Mouse (Mus musculus): ENCODE measurements at regions not wholly inside any gene's neighbourhood (a gene's known extent, or its start where the extent isn't known, plus 50 kb on each side); places are given as distances from the start of the nearest gene placed in this dataset.

- no peaks in the 10 kb centered on the region for H3K27me3 ChIP-seq (ENCODE audit: control insufficient read depth, insufficient read depth, low read length)
- no peaks in the 10 kb centered on the region for H3K36me3 ChIP-seq (ENCODE audit: control insufficient read depth, insufficient read depth, low read length)
- WGBS: 90% methylated on average over 5 of the region's 5 CpGs
- no peak overlapping the region for H3K4me3 ChIP-seq (ENCODE audit: control insufficient read depth, insufficient read depth, low read length)
- no peak for DNase-seq
- 0 out of 2 replicates have a peak, but pooled peaks cover 2% of the 10 kb centered on the region for H3K4me1 ChIP-seq (replicated peaks; ENCODE audit: control insufficient read depth, insufficient read depth, low read length)
- no peak overlapping the region for H3K27ac ChIP-seq (ENCODE audit: control insufficient read depth, insufficient read depth, low read length)
- TF ChIP-seq CTCF (IDR thresholded peaks at IDR 0.05; ENCODE audit: borderline replicate concordance, control insufficient read depth, extremely low read depth, insufficient read depth, low read length, poor library complexity) (no peak), POLR2A (IDR thresholded peaks at IDR 0.05; ENCODE audit: control insufficient read depth, extremely low read depth, insufficient read depth, low read length, poor library complexity) (no peak)
Measured at GRCm38 (mm10) chr6:51641965-51642364, 118.3 kb downstream of the Snx10 start.

- TF ChIP-seq POLR2A (IDR thresholded peaks at IDR 0.05; ENCODE audit: control insufficient read depth, extremely low read depth, insufficient read depth, low read length, poor library complexity) (no peak), CTCF (IDR thresholded peaks at IDR 0.05; ENCODE audit: borderline replicate concordance, control insufficient read depth, extremely low read depth, insufficient read depth, low read length, poor library complexity) (no peak)
- no peak overlapping the region for H3K4me3 ChIP-seq (ENCODE audit: control insufficient read depth, insufficient read depth, low read length)
- no peak overlapping the region for H3K27ac ChIP-seq (ENCODE audit: control insufficient read depth, insufficient read depth, low read length)
- H3K27me3 ChIP-seq (ENCODE audit: control insufficient read depth, insufficient read depth, low read length): no peaks in the 10 kb centered on the region
- no peaks in the 10 kb centered on the region for H3K4me1 ChIP-seq (replicated peaks; ENCODE audit: control insufficient read depth, insufficient read depth, low read length)
- H3K36me3 ChIP-seq (ENCODE audit: control insufficient read depth, insufficient read depth, low read length): no peaks in the 10 kb centered on the region
- no peak for DNase-seq
- 96% methylated on average over 7 of the region's 7 CpGs for WGBS
Measured at GRCm38 (mm10) chr6:51648813-51649212, 125.1 kb downstream of the Snx10 start.

GRCm38 (mm10) chr6:51653753-51654152, 130.1 kb downstream of the Snx10 start:
- no peaks in the 10 kb centered on the region for H3K36me3 ChIP-seq (ENCODE audit: control insufficient read depth, insufficient read depth, low read length)
- H3K27ac ChIP-seq (ENCODE audit: control insufficient read depth, insufficient read depth, low read length): no peak overlapping the region
- no peaks in the 10 kb centered on the region for H3K27me3 ChIP-seq (ENCODE audit: control insufficient read depth, insufficient read depth, low read length)
- H3K4me1 ChIP-seq (replicated peaks; ENCODE audit: control insufficient read depth, insufficient read depth, low read length): no peaks in the 10 kb centered on the region
- no peak overlapping the region for H3K4me3 ChIP-seq (ENCODE audit: control insufficient read depth, insufficient read depth, low read length)
- DNase-seq: no peak
- 94% methylated on average over 8 of the region's 8 CpGs for WGBS
- no peak for TF ChIP-seq CTCF (IDR thresholded peaks at IDR 0.05; ENCODE audit: borderline replicate concordance, control insufficient read depth, extremely low read depth, insufficient read depth, low read length, poor library complexity)

DNA sequence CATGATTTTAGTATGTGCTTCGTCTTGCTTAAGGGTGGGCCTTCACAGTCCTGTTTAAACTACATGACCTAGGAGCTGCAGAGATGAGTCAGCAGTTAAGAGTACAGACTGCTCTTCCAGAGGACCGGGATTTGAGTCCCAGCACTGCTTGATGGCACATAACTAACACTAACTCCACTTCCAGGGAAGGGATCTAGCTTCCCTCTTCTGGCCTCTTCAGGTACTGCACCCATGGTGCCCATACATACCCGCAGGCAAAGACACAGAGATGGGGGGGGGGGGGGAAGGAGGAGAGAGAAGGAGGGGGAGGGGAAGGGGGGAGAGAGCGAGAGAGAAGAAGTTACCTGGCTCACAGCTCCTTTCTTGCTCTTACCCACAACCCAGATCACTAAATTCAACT, 131.3 kb downstream of the Snx10 start:
- DNase-seq: peak; percentile 9
- TF ChIP-seq CTCF (IDR thresholded peaks at IDR 0.05; ENCODE audit: borderline replicate concordance, control insufficient read depth, extremely low read depth, insufficient read depth, low read length, poor library complexity) (no peak), POLR2A (IDR thresholded peaks at IDR 0.05; ENCODE audit: control insufficient read depth, extremely low read depth, insufficient read depth, low read length, poor library complexity) (no peak)
- H3K36me3 ChIP-seq (ENCODE audit: control insufficient read depth, insufficient read depth, low read length): no peaks in the 10 kb centered on the region
- no peaks in the 10 kb centered on the region for H3K27me3 ChIP-seq (ENCODE audit: control insufficient read depth, insufficient read depth, low read length)
- WGBS: 93% methylated on average over 4 of the region's 4 CpGs
- no peaks in the 10 kb centered on the region for H3K4me1 ChIP-seq (replicated peaks; ENCODE audit: control insufficient read depth, insufficient read depth, low read length)
- no peak overlapping the region for H3K4me3 ChIP-seq (ENCODE audit: control insufficient read depth, insufficient read depth, low read length)
- no peak overlapping the region for H3K27ac ChIP-seq (ENCODE audit: control insufficient read depth, insufficient read depth, low read length)

DNA sequence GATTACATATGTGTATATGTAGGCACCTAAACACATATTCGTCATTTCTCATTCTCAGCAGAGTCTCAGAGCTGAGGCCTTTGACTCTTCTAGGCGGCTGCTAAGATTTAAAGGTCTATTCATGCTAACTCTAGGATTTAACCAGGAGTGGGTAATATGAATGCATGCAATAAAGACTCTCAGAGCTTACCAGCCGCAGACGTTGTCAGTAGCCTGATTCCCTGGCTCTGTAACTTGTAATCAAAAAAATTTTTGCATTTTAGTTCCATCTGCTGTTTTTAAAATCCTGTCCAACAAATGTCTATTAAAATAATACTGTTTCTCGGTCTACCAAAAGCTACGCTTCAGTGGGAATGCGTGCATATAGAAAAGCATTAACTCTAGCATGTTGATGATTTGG, 132.4 kb downstream of the Snx10 start:
- Histone ChIP-seq H3K27ac (ENCODE audit: control insufficient read depth, insufficient read depth, low read length) (no peak overlapping the region), H3K27me3 (ENCODE audit: control insufficient read depth, insufficient read depth, low read length) (no peaks in the 10 kb centered on the region), H3K36me3 (ENCODE audit: control insufficient read depth, insufficient read depth, low read length) (no peaks in the 10 kb centered on the region), H3K4me3 (ENCODE audit: control insufficient read depth, insufficient read depth, low read length) (no peak overlapping the region), H3K4me1 (replicated peaks; ENCODE audit: control insufficient read depth, insufficient read depth, low read length) (no peaks in the 10 kb centered on the region)
- TF ChIP-seq POLR2A (IDR thresholded peaks at IDR 0.05; ENCODE audit: control insufficient read depth, extremely low read depth, insufficient read depth, low read length, poor library complexity): no peak
- no peak for TF ChIP-seq CTCF (IDR thresholded peaks at IDR 0.05; ENCODE audit: borderline replicate concordance, control insufficient read depth, extremely low read depth, insufficient read depth, low read length, poor library complexity)
- 95% methylated on average over 7 of the region's 7 CpGs for WGBS
- no peak for DNase-seq

- 94% methylated on average over 12 of the region's 12 CpGs for WGBS
- Histone ChIP-seq H3K4me3 (ENCODE audit: control insufficient read depth, insufficient read depth, low read length) (no peak overlapping the region), H3K27ac (ENCODE audit: control insufficient read depth, insufficient read depth, low read length) (no peak overlapping the region), H3K27me3 (ENCODE audit: control insufficient read depth, insufficient read depth, low read length) (no peaks in the 10 kb centered on the region), H3K36me3 (ENCODE audit: control insufficient read depth, insufficient read depth, low read length) (no peaks in the 10 kb centered on the region), H3K4me1 (replicated peaks; ENCODE audit: control insufficient read depth, insufficient read depth, low read length) (no peaks in the 10 kb centered on the region)
- TF ChIP-seq POLR2A (IDR thresholded peaks at IDR 0.05; ENCODE audit: control insufficient read depth, extremely low read depth, insufficient read depth, low read length, poor library complexity) (no peak), CTCF (IDR thresholded peaks at IDR 0.05; ENCODE audit: borderline replicate concordance, control insufficient read depth, extremely low read depth, insufficient read depth, low read length, poor library complexity) (no peak)
- DNase-seq: no peak
Measured at GRCm38 (mm10) chr6:51656883-51657640, 133.4 kb downstream of the Snx10 start.

DNA sequence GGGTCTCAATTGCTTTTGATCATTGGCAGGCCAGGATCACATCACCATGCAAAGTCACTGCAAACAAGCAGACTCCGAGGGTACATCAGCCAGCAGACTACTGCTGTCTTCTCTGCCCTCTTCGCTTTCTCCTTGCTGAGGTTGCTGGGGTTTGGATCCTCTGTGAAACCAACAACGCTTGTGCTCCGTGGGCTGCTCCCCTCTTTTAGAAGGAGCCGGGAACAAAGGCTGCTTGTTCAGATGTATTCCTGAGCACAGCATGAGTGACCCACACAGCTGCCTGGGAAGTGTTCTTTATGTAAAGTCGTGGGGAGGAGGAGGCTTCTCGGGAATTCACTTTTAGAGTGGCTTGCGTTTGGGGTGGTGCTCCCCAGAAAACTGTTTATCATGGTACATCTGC, 134.7 kb downstream of the Snx10 start:
- Histone ChIP-seq H3K27me3 (ENCODE audit: control insufficient read depth, insufficient read depth, low read length) (no peaks in the 10 kb centered on the region), H3K27ac (ENCODE audit: control insufficient read depth, insufficient read depth, low read length) (no peak overlapping the region), H3K36me3 (ENCODE audit: control insufficient read depth, insufficient read depth, low read length) (no peaks in the 10 kb centered on the region), H3K4me3 (ENCODE audit: control insufficient read depth, insufficient read depth, low read length) (no peak overlapping the region), H3K4me1 (replicated peaks; ENCODE audit: control insufficient read depth, insufficient read depth, low read length) (no peaks in the 10 kb centered on the region)
- WGBS: 91% methylated on average over 8 of the region's 8 CpGs
- DNase-seq: no peak
- TF ChIP-seq CTCF (IDR thresholded peaks at IDR 0.05; ENCODE audit: borderline replicate concordance, control insufficient read depth, extremely low read depth, insufficient read depth, low read length, poor library complexity) (no peak), POLR2A (IDR thresholded peaks at IDR 0.05; ENCODE audit: control insufficient read depth, extremely low read depth, insufficient read depth, low read length, poor library complexity) (no peak)

Data from thymus, adult 2 months (tissue).